Mouse (Mus musculus) heart, postnatal 0 days (tissue): Measurements from ENCODE around the gene Tgtp2. TPM values are rescaled to one million over a fixed set of nuclear protein-coding genes. Genes with fewer than 3 reads are reported as not detected.

Experiments used
- ATAC-seq: fragments of 200-750 bp; cut with Nextera tagmentation; 2 replicates; pipeline ENCODE4 v1.8.0; 2017; ENCODE audit warnings: low read depth, moderate number of reproducible peaks, moderate library complexity; ENCODE audit not compliant: insufficient read depth
- DNase-seq: peaks from one replicate; pipeline ENCODE4 v3.0.0-alpha.2; 2016; ENCODE audit warnings: low spot score
- H3K27ac ChIP-seq: fragments of 300-500 bp; sonication (generic); 2 replicates; pipeline ENCODE4 v1.5.1; 2014; ENCODE audit warnings: low read depth, mild to moderate bottlenecking
- H3K27me3 ChIP-seq: fragments of 300-500 bp; sonication (generic); 2 replicates; pipeline ENCODE4 v1.6.1; 2014; ENCODE audit warnings: low read length, mixed read lengths; ENCODE audit not compliant: control insufficient read depth, insufficient read depth
- H3K36me3 ChIP-seq: fragments of 300-500 bp; sonication (generic); replicated peaks from 2 replicates; pipeline ENCODE4 v1.6.1; 2014; ENCODE audit warnings: low read length, mixed read lengths; ENCODE audit not compliant: control insufficient read depth, insufficient read depth
- H3K4me1 ChIP-seq: fragments of 300-500 bp; sonication (generic); 2 replicates; pipeline ENCODE4 v1.6.1; 2014; ENCODE audit warnings: antibody characterized with exemption; ENCODE audit not compliant: control insufficient read depth, insufficient read depth
- H3K4me2 ChIP-seq: fragments of 300-500 bp; sonication (generic); 2 replicates; pipeline ENCODE4 v1.6.1; 2014; ENCODE audit warnings: low read depth, mild to moderate bottlenecking, low read length, moderate library complexity
- H3K4me3 ChIP-seq: fragments of 300-500 bp; sonication (generic); 2 replicates; pipeline ENCODE4 v1.5.1; 2014; ENCODE audit warnings: low read depth, low read length
- H3K9ac ChIP-seq: fragments of 300-500 bp; sonication (generic); replicated peaks from 2 replicates; pipeline ENCODE4 v1.6.1; 2014; ENCODE audit warnings: low read depth, low read length, mixed read lengths
- H3K9me3 ChIP-seq: fragments of 300-500 bp; sonication (generic); replicated peaks from 2 replicates; pipeline ENCODE4 v1.6.1; 2016; ENCODE audit warnings: low read length; ENCODE audit not compliant: control insufficient read depth
- CTCF ChIP-seq: IDR thresholded peaks from 2 replicates; pipeline ENCODE4 v1.5.1; 2016; ENCODE audit warnings: antibody characterized with exemption, control low read depth, low read depth
- EP300 ChIP-seq: IDR thresholded peaks from 2 replicates; pipeline ENCODE4 v1.6.1; 2016; ENCODE audit warnings: antibody characterized with exemption, low read depth
- WGBS: fragments of 180-500 bp; shearing (Covaris S2); extraction: QIAGEN DNeasy Blood & Tissue Kit; methylation state at CpG from one replicate; pipeline ENCODE4 v1.1.7; 2014; 5-methylcytosine and 5-hydroxymethylcytosine counted together
- polyA plus RNA-seq: library from polyadenylated mRNA; unstranded; fragments of >200 nt; fragmentation: Nextera tagmentation; extraction: Ambion mirVana; gene quantifications from 2 replicates; pipeline ENCODE4 v1.2.1, GENCODE M21; 2015
- total RNA-seq: library from RNA; depleted of rRNA; stranded (reverse); fragments of >200 nt; gene quantifications from 2 replicates; pipeline ENCODE4 v1.2.3, GENCODE M21; 2014; ENCODE audit warnings: low replicate concordance

Tgtp2 gene
- total and polyA plus RNA-seq, 2 experiments from 2014 or later: 0.08 to 0.36 TPM

- no peak for ATAC-seq
- DNase-seq: no peak
- Histone ChIP-seq H3K36me3 (no peaks in the 10 kb centered on the region), H3K4me1 (no peaks in the 10 kb centered on the region), H3K9ac (no peak overlapping the region), H3K9me3 (no peaks in the 10 kb centered on the region), H3K4me3 (no peak overlapping the region), H3K27me3 (no peaks in the 10 kb centered on the region), H3K4me2 (no peak overlapping the region), H3K27ac (no peak overlapping the region)
- WGBS: 53% methylated on average over 1 of the region's 1 CpGs
- TF ChIP-seq EP300 (no peak), CTCF (no peak)
Observed at GRCm38 (mm10) chr11:49105752-49106151, 41.7 kb upstream of the Tgtp2 start.

- Histone ChIP-seq H3K4me3 (no peak overlapping the region), H3K36me3 (no peaks in the 10 kb centered on the region), H3K27ac (no peak overlapping the region), H3K4me1 (no peaks in the 10 kb centered on the region), H3K9me3 (no peaks in the 10 kb centered on the region), H3K9ac (no peak overlapping the region), H3K27me3 (no peaks in the 10 kb centered on the region), H3K4me2 (0 out of 2 replicates have a peak overlapping the region, but pooled peaks have one; percentile 2)
- 15% methylated on average over 8 of the region's 8 CpGs for WGBS
- TF ChIP-seq EP300 (no peak), CTCF (peak; percentile 87)
- ATAC-seq (peak; percentile 57), DNase-seq (peak; percentile 71)
Observed at GRCm38 (mm10) chr11:49103047-49103693, 39.2 kb upstream of the Tgtp2 start.

GRCm38 (mm10) chr11:49101500-49101899 lies 37.5 kb upstream of the Tgtp2 start:
- Histone ChIP-seq H3K27ac (no peak overlapping the region), H3K27me3 (no peaks in the 10 kb centered on the region), H3K36me3 (no peaks in the 10 kb centered on the region), H3K4me2 (no peak overlapping the region), H3K4me3 (no peak overlapping the region), H3K4me1 (no peaks in the 10 kb centered on the region), H3K9ac (no peak overlapping the region), H3K9me3 (no peaks in the 10 kb centered on the region)
- TF ChIP-seq EP300: no peak
- no peak for TF ChIP-seq CTCF
- 44% methylated on average over 5 of the region's 5 CpGs for WGBS
- ATAC-seq (no peak), DNase-seq (no peak)

GRCm38 (mm10) chr11:49100409-49100808 lies 36.4 kb upstream of the Tgtp2 start:
- no peak overlapping the region for H3K4me2 ChIP-seq
- whole genome bisulfite sequencing: 69% methylated on average over 3 of the region's 3 CpGs
- no peaks in the 10 kb centered on the region for H3K4me1 ChIP-seq
- DNase-seq (no peak), ATAC-seq (no peak)
- no peaks in the 10 kb centered on the region for H3K9me3 ChIP-seq
- no peak overlapping the region for H3K27ac ChIP-seq
- no peaks in the 10 kb centered on the region for H3K27me3 ChIP-seq
- H3K9ac ChIP-seq: no peak overlapping the region
- TF ChIP-seq CTCF (no peak), EP300 (no peak)
- H3K36me3 ChIP-seq: no peaks in the 10 kb centered on the region
- no peak overlapping the region for H3K4me3 ChIP-seq

GRCm38 (mm10) chr11:49095367-49095766 lies 31.4 kb upstream of the Tgtp2 start:
- TF ChIP-seq EP300: no peak
- TF ChIP-seq CTCF: no peak
- H3K4me3 ChIP-seq: no peak overlapping the region

More at GRCm38 (mm10) chr11:49095367-49095766, 31.4 kb upstream of the Tgtp2 start:
- ATAC-seq (no peak), DNase-seq (no peak)
- H3K9ac ChIP-seq: no peak overlapping the region
- no peaks in the 10 kb centered on the region for H3K27me3 ChIP-seq
- no peak overlapping the region for H3K4me2 ChIP-seq
- 80% methylated on average over 4 of the region's 4 CpGs for WGBS
- H3K27ac ChIP-seq: no peak overlapping the region
- H3K36me3 ChIP-seq: no peaks in the 10 kb centered on the region
- no peaks in the 10 kb centered on the region for H3K4me1 ChIP-seq
- H3K9me3 ChIP-seq: no peaks in the 10 kb centered on the region
